Mouse (Mus musculus): ENCODE measurements at regions not wholly inside any gene's neighbourhood (a gene's known extent, or its start where the extent isn't known, plus 50 kb on each side); places are given as distances from the start of the nearest gene placed in this dataset.

DNA sequence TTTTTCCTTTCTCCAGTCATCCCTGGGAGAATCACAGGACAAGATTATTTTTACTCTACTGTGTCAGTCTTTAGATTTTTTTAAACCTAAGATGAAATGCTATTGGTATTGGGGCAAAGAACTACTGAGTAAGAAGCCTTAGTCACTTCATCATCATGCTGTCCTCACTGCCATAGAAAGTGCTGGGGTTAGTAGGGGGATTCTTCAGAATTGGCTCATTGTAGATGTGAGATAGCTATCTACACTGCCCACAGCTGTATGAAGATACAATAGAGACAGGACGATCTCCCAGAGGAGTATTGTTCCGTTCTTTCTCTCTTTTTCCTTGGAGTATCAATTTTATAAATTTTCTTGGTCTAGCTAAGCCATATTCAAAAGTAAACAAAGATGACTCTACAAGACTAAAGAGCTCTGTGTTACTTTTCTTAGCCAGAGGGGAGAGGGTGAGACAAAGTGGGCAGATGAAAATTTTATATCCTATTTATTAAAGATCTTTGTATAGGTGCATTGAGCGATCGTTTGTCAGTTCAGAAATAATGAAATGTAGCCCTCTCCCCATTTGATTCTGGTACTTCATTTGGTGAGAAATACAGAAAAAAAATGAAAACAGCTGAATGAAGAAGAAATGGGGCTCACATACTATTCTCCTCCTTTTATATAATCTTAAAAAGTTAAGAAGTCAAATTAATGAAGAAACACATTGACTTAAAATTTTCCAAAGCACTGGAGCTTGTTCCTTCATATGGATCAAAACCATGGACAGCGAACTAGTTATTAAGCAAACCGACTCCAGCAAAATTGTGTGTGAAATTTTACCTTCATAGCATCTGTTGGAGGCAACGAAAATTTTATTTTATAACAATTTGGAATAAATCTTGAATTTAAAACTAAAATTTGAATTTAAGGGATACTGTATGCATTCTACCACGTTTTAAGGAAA, 156.6 kb upstream of the Cypt12 start:
- Histone ChIP-seq H3K27ac (ENCODE audit: insufficient read depth, low read length) (no peak overlapping the region), H3K4me1 (ENCODE audit: control insufficient read depth, insufficient read depth, low read length) (no peaks in the 10 kb centered on the region; the same call in 1 of the 2 replicates), H3K27me3 (ENCODE audit: control insufficient read depth, insufficient read depth, low read length) (no peaks in the 10 kb centered on the region), H3K4me3 (replicated peaks; ENCODE audit: insufficient read depth, low read depth, low read length) (peak overlapping the region; percentile 44)
- WGBS: 77% methylated on average over 8 of the region's 8 CpGs
- TF ChIP-seq POLR2A (IDR thresholded peaks at IDR 0.05; ENCODE audit: borderline replicate concordance, insufficient read depth, low read length) (no peak), CTCF (IDR thresholded peaks at IDR 0.05; ENCODE audit: borderline replicate concordance, insufficient read depth, low read depth, low read length) (no peak)
- no peak for DNase-seq

DNA sequence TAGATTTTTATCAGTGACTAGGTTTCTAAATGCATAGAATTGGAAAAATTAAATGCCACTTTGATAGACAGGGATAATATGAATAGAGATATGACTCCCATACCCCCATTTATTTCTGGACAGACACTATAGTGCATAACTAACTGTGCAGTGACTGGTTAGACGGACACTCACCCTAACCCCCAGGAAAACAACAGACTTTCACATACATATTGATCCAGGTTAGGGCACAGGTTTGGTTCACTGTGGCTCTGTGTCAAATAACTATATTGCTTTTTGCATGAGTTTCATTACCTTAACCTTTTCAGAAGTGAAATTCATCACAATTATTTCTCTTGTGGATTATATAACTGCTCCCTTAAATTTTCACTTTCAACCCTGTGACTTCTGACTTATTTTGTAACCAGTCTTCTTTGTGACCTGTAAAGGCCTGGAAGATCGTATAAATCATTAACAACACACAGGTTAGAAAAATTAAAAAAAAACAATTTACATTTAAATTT, 155.6 kb upstream of the Cypt12 start:
- no peak for DNase-seq
- Histone ChIP-seq H3K4me1 (ENCODE audit: control insufficient read depth, insufficient read depth, low read length) (peaks cover 3% of the 10 kb centered on the region; the same call in 1 of the 2 replicates), H3K27ac (ENCODE audit: insufficient read depth, low read length) (no peak overlapping the region), H3K4me3 (replicated peaks; ENCODE audit: insufficient read depth, low read depth, low read length) (peak overlapping the region; percentile 36), H3K27me3 (ENCODE audit: control insufficient read depth, insufficient read depth, low read length) (no peaks in the 10 kb centered on the region)
- TF ChIP-seq POLR2A (IDR thresholded peaks at IDR 0.05; ENCODE audit: borderline replicate concordance, insufficient read depth, low read length) (no peak), CTCF (IDR thresholded peaks at IDR 0.05; ENCODE audit: borderline replicate concordance, insufficient read depth, low read depth, low read length) (no peak)
- WGBS: 83% methylated on average over 2 of the region's 2 CpGs

DNA sequence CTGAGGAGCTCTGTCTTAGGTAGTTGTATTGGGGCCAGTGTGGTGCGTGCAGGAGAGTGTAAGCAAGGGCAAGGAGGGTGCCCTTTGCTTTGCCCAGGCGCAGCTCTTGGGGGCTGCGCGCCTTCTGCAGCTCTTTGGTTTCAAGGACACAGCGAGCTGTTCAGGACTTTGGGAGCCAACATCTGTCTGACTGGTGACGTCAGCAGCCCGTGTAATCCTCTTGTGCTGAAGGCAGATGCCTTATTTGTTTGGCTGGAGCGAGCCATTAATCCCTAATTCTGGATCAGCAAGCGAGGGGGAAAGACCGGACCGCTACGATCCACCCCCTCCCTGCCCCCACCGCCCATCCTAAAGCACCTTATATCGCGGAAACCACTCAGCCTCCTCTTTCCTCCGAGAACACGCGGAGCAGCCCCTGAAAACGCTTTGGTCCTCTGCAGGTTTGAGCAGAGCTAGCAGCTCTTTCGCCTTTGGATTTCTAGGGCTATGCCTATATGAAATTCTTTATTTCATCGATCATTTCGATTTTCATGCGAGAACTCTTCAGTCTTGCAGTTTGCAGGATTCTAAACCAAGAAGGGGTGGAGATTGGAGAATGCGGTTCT, 154.5 kb upstream of the Cypt12 start:
- Histone ChIP-seq H3K4me3 (replicated peaks; ENCODE audit: insufficient read depth, low read depth, low read length) (peak overlapping the region; percentile 93), H3K27ac (ENCODE audit: insufficient read depth, low read length) (peak overlapping the region; percentile 95), H3K27me3 (ENCODE audit: control insufficient read depth, insufficient read depth, low read length) (no peaks in the 10 kb centered on the region), H3K4me1 (ENCODE audit: control insufficient read depth, insufficient read depth, low read length) (peaks cover 3% of the 10 kb centered on the region; the same call in 1 of the 2 replicates)
- TF ChIP-seq POLR2A (IDR thresholded peaks at IDR 0.05; ENCODE audit: borderline replicate concordance, insufficient read depth, low read length): no peak
- TF ChIP-seq CTCF (IDR thresholded peaks at IDR 0.05; ENCODE audit: borderline replicate concordance, insufficient read depth, low read depth, low read length): no peak
- under 1% methylated on average over 24 of the region's 24 CpGs for WGBS
- peak; percentile 66 to 74 for DNase-seq

DNA sequence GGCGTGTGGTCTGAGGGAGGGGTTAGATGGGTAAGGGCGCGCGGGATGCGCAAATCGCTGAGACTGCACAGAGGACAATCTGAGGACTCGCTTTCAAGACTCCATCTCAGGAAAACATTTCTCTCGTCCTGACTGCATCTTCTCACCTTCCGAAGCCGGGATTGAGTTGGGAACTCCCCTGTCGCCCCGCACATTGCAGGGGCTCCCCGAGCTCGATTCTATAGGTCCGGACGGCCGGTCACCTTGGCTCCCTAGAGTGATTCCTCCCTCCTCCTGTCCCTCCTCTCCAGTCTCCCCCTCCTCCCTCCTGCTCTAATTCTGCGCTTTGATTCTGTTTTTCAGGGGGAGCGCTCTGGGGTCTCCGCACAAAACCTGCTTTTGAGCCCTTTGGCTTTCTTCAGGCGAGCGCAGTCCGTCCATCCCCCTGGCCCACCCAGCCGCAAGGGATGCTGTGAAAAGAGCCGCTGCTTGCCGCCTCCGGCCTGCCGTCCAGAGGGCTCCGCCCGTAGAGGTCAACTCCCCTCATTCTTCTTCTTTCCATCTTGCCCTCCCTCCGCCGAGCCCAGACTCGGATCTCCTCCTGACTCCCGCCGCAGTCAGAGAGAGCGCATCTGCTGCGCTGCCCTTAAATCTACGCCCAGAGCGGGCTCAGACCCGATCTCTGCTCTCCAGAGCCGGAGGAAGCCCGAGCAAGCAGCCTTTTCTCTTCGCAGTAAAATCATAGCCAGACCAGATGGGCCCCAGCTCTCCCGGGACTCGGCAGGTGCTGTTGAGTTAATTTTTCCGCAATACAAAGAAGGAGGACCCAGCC, 153.8 kb upstream of the Cypt12 start:
- Histone ChIP-seq H3K27ac (ENCODE audit: insufficient read depth, low read length) (peak overlapping the region; percentile 95), H3K4me3 (replicated peaks; ENCODE audit: insufficient read depth, low read depth, low read length) (peak overlapping the region; percentile 93), H3K4me1 (ENCODE audit: control insufficient read depth, insufficient read depth, low read length) (peaks cover 3% of the 10 kb centered on the region; the same call in 1 of the 2 replicates), H3K27me3 (ENCODE audit: control insufficient read depth, insufficient read depth, low read length) (no peaks in the 10 kb centered on the region)
- 1% methylated on average over 46 of the region's 46 CpGs for WGBS
- no peak for TF ChIP-seq CTCF (IDR thresholded peaks at IDR 0.05; ENCODE audit: borderline replicate concordance, insufficient read depth, low read depth, low read length)
- peak; percentile 76 for TF ChIP-seq POLR2A (IDR thresholded peaks at IDR 0.05; ENCODE audit: borderline replicate concordance, insufficient read depth, low read length)
- peak; percentile 80 to 85 for DNase-seq

DNA sequence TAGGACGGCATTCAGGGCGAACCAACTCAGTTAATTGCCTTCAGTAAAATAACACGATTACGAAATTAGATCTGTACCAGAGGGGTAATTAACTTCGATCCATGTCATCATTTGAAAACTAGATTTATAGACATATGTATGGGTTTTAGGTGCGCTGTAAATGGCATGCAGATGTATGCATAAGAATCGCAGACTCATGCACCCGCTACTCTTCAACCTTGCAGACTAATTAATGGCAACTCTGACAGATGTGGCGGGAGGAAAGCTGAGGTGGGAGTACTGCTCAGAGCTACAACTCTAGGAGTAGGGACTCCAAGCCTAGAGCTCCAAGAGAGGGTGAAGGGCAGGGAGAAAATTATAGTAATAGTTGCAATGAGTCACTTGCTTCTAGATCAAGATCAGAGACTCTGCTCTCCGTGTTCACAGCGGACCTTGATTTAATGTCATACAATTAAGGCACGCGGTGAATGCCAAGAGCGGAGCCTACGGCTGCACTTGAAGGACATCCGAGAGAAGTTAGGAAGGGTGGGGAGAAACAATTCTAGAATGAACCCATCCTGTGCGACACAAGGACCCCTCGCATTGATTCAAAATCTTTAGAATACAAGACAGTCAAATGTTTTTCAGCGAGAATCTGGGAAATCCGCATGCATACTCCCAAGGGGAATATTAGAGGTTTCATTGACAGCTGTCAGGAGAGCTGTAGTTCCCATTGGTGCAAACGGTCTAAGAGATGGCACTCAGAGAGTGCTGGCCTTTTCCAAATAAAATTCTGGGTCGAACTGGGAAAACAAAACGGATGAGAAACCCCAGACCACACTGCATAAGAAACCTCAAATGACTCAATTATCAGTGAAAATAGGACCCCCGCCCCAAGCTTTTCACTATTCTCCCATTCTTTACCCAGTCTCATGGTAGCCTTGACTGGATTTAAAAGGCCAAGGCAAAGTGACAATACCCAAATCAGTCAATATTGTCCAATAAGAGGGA, 152.6 kb upstream of the Cypt12 start:
- Histone ChIP-seq H3K27ac (ENCODE audit: insufficient read depth, low read length) (peak overlapping the region; percentile 95; the same call in 1 of the 2 replicates), H3K4me3 (replicated peaks; ENCODE audit: insufficient read depth, low read depth, low read length) (peak overlapping the region; percentile 93), H3K27me3 (ENCODE audit: control insufficient read depth, insufficient read depth, low read length) (no peaks in the 10 kb centered on the region), H3K4me1 (ENCODE audit: control insufficient read depth, insufficient read depth, low read length) (peaks cover 3% of the 10 kb centered on the region; the same call in 1 of the 2 replicates)
- TF ChIP-seq POLR2A (IDR thresholded peaks at IDR 0.05; ENCODE audit: borderline replicate concordance, insufficient read depth, low read length): no peak
- TF ChIP-seq CTCF (IDR thresholded peaks at IDR 0.05; ENCODE audit: borderline replicate concordance, insufficient read depth, low read depth, low read length): no peak
- 76% methylated on average over 24 of the region's 24 CpGs for WGBS
- DNase-seq: peak; percentile 29 to 39

DNA sequence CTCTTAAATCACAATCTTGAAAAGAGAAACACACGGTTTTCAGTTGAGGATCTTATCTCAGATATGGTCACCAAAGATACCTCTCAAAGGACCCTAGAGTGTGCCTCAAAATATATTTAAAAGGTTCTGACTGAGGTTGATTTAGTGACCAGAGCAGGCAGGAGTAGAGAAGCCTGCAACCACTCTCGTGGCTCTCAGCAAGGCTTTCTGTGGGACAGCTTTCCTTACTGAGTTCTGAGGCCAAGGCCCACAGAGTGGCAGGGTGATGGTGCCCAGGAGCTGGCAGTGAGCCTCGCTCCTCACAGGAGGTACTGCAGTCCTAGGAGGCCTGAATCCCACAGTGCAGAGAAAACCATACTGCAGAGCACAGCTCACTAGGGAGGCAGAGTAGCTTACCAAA, 151.4 kb upstream of the Cypt12 start:
- peaks cover 3% of the 10 kb centered on the region; the same call in 1 of the 2 replicates for H3K4me1 ChIP-seq (ENCODE audit: control insufficient read depth, insufficient read depth, low read length)
- no peak overlapping the region for H3K4me3 ChIP-seq (replicated peaks; ENCODE audit: insufficient read depth, low read depth, low read length)
- peak; percentile 18; the same call in 1 of the 2 replicates for TF ChIP-seq POLR2A (IDR thresholded peaks at IDR 0.05; ENCODE audit: borderline replicate concordance, insufficient read depth, low read length)
- TF ChIP-seq CTCF (IDR thresholded peaks at IDR 0.05; ENCODE audit: borderline replicate concordance, insufficient read depth, low read depth, low read length): no peak
- 32% methylated on average over 3 of the region's 3 CpGs for WGBS
- peak overlapping the region; percentile 56 for H3K27ac ChIP-seq (ENCODE audit: insufficient read depth, low read length)
- peak; percentile 63 to 73 for DNase-seq
- H3K27me3 ChIP-seq (ENCODE audit: control insufficient read depth, insufficient read depth, low read length): no peaks in the 10 kb centered on the region
